Mouse (Mus musculus) CH12.LX (cell line): ENCODE measurements around the gene Slc2a10. TPM values are rescaled to one million over a fixed set of nuclear protein-coding genes. Genes with fewer than 3 reads are reported as not detected.

Experiments used
- DNase-seq: peaks from one replicate; pipeline ENCODE4 v3.0.0-alpha.2; 2013; ENCODE audit errors: extremely low read depth
- H3K27ac ChIP-seq: 2 replicates; pipeline ENCODE4 v1.5.1; 2012; ENCODE audit warnings: low read depth, mild to moderate bottlenecking, control low read depth, moderate library complexity; ENCODE audit not compliant: insufficient read depth
- H3K27me3 ChIP-seq: replicated peaks from 2 replicates; pipeline ENCODE3; 2012; ENCODE audit warnings: inconsistent platforms
- H3K36me3 ChIP-seq, 2 experiments: replicated peaks in 1 of 2; 2 replicates each; pipeline versions ENCODE3 to v1.6.1; 2012; ENCODE audit warnings: inconsistent platforms in 1 of 2, low read length in 1 of 2, mild to moderate bottlenecking in 1 of 2, mixed read lengths in 1 of 2, moderate library complexity in 1 of 2; ENCODE audit not compliant: control insufficient read depth in 1 of 2, insufficient read depth in 1 of 2
- H3K4me1 ChIP-seq, 2 experiments: 2 replicates each; pipeline ENCODE4 v1.6.1; 2012; ENCODE audit warnings: inconsistent platforms in 1 of 2, moderate library complexity in 1 of 2; ENCODE audit not compliant: insufficient read depth in 2 of 2, control insufficient read depth in 1 of 2
- H3K4me2 ChIP-seq: 2 replicates; pipeline ENCODE4 v1.6.1; 2012; ENCODE audit warnings: low read depth, mild to moderate bottlenecking, control low read depth; ENCODE audit not compliant: poor library complexity, insufficient read depth, severe bottlenecking
- H3K4me3 ChIP-seq, 3 experiments: fragments of 150-350 bp in 1 of 3; sonication (generic) in 1 of 3; replicated peaks in 1 of 3; 2 replicates each; pipeline versions ENCODE3 to v1.5.1; 2011 to 2012; ENCODE audit warnings: low read depth in 2 of 3, low read length in 2 of 3, mild to moderate bottlenecking in 2 of 3, moderate library complexity in 2 of 3, control low read depth in 1 of 3, improper control_type of control experiment in 1 of 3, inconsistent platforms in 1 of 3, mixed read lengths in 1 of 3; ENCODE audit not compliant: poor library complexity in 1 of 3
- H3K79me2 ChIP-seq: replicated peaks from 2 replicates; pipeline ENCODE4 v1.6.1; 2012; ENCODE audit warnings: mild to moderate bottlenecking, moderate library complexity; ENCODE audit not compliant: control insufficient read depth, poor library complexity, insufficient read depth, severe bottlenecking; ENCODE audit errors: extremely low read depth
- H3K9ac ChIP-seq: 2 replicates; pipeline ENCODE4 v1.6.1; 2012; ENCODE audit warnings: low read depth, mild to moderate bottlenecking, control low read depth, moderate library complexity; ENCODE audit not compliant: insufficient read depth
- H3K9me3 ChIP-seq: replicated peaks from 2 replicates; pipeline ENCODE3; 2012; ENCODE audit warnings: low read length, inconsistent platforms, mixed read lengths
- BHLHE40 ChIP-seq: IDR thresholded peaks from 2 replicates; pipeline ENCODE4 v1.6.1; 2011; ENCODE audit warnings: mild to moderate bottlenecking, low read depth, low read length, improper control_type of control experiment
- CHD1 ChIP-seq: IDR thresholded peaks from 2 replicates; pipeline ENCODE4 v1.6.1; 2012; ENCODE audit warnings: low read depth, low read length, improper control_type of control experiment, inconsistent platforms
- E2F4 ChIP-seq: IDR thresholded peaks from 2 replicates; pipeline ENCODE4 v1.6.1; 2011; ENCODE audit warnings: low read depth, low read length, improper control_type of control experiment; ENCODE audit not compliant: insufficient replicate concordance
- ELF1 ChIP-seq: IDR thresholded peaks from 2 replicates; pipeline ENCODE4 v1.6.1; 2014; ENCODE audit warnings: low read depth, mild to moderate bottlenecking, inconsistent platforms, low read length, improper control_type of control experiment
- GABPA ChIP-seq: IDR thresholded peaks from 2 replicates; pipeline ENCODE4 v1.6.1; 2012; ENCODE audit warnings: low read depth, low read length, improper control_type of control experiment, inconsistent platforms; ENCODE audit not compliant: insufficient replicate concordance
- IRF4 ChIP-seq: IDR thresholded peaks from 2 replicates; pipeline ENCODE4 v1.6.1; 2014; ENCODE audit warnings: low read depth, mild to moderate bottlenecking, inconsistent platforms, low read length, improper control_type of control experiment
- MAX ChIP-seq: IDR thresholded peaks from 2 replicates; pipeline ENCODE4 v1.6.1; 2011; ENCODE audit warnings: low read length, improper control_type of control experiment
- MAZ ChIP-seq: IDR thresholded peaks from 2 replicates; pipeline ENCODE4 v1.6.1; 2012; ENCODE audit warnings: low read depth, mild to moderate bottlenecking, inconsistent platforms, low read length, improper control_type of control experiment, moderate library complexity
- MEF2A ChIP-seq: IDR thresholded peaks from 2 replicates; pipeline ENCODE4 v1.6.1; 2014; ENCODE audit warnings: low read depth, mild to moderate bottlenecking, inconsistent platforms, low read length, improper control_type of control experiment, borderline replicate concordance
- MYC ChIP-seq: IDR thresholded peaks from 2 replicates; pipeline ENCODE4 v1.6.1; 2011; ENCODE audit warnings: low read depth, mild to moderate bottlenecking, improper control_type of control experiment, low read length
- NELFE ChIP-seq: IDR thresholded peaks from 2 replicates; pipeline ENCODE4 v1.6.1; 2011; ENCODE audit warnings: low read depth, low read length, improper control_type of control experiment
- NRF1 ChIP-seq: IDR thresholded peaks from 2 replicates; pipeline ENCODE4 v1.6.1; 2014; ENCODE audit warnings: low read depth, mild to moderate bottlenecking, inconsistent platforms, low read length, improper control_type of control experiment, moderate library complexity
- POLR2AphosphoS2 ChIP-seq: IDR thresholded peaks from 2 replicates; pipeline ENCODE4 v1.6.1; 2011; ENCODE audit warnings: low read depth, low read length, improper control_type of control experiment
- TBP ChIP-seq: conservative IDR thresholded peaks from 2 replicates; pipeline ENCODE4 v1.6.1; 2011; ENCODE audit warnings: low read depth, low read length, improper control_type of control experiment
- TCF12 ChIP-seq: IDR thresholded peaks from 2 replicates; pipeline ENCODE4 v1.6.1; 2014; ENCODE audit warnings: low read depth, mild to moderate bottlenecking, inconsistent platforms, low read length, improper control_type of control experiment
- UBTF ChIP-seq: IDR thresholded peaks from 2 replicates; pipeline ENCODE4 v1.6.1; 2012; ENCODE audit warnings: low read depth, mild to moderate bottlenecking, inconsistent platforms, low read length, improper control_type of control experiment, moderate library complexity
- dilution Hi-C: fragments of 300-500 bp; cut with MboI; formaldehyde crosslinking; loops from 2 replicates; pipeline ENCODE4 v1.14.3; 2020; ENCODE audit warnings: low sequenced_read_pairs; ENCODE audit not compliant: extremely low pct_unique_long_range_greater_than_20kb, extremely low pct_ligation_motif_present
- in situ Hi-C: fragments of 300-500 bp; cut with MboI; formaldehyde crosslinking; loops from 3 replicates; pipeline ENCODE4 v1.14.3; 2019; ENCODE audit warnings: low sequenced_read_pairs, low pct_ligation_motif_present, low pct_unique_long_range_greater_than_20kb, mixed read lengths
- polyA plus RNA-seq: library from polyadenylated mRNA; unstranded; fragments of >175 nt; gene quantifications from 2 replicates; pipeline ENCODE4 v1.2.1, GENCODE M21; 2012; ENCODE audit warnings: low read depth; ENCODE audit not compliant: insufficient read length
- total RNA-seq, 2 experiments: library from RNA; depleted of rRNA; stranded (reverse); fragments of 300-350 nt in 1 of 2; fragments of >200 nt in 1 of 2; gene quantifications; 2 replicates each; pipeline ENCODE4 v1.2.3; 2012 to 2014

Slc2a10 gene
- total and polyA plus RNA-seq, 3 experiments, result not detected

- H3K27me3 ChIP-seq, result peaks cover 94% of the 10 kb centered on the region
- H3K79me2 ChIP-seq, result no peaks in the 10 kb centered on the region
- H3K9ac ChIP-seq, result no peak overlapping the region
- no peak overlapping the region for H3K4me2 ChIP-seq
- peaks cover 6 to 7% of the 10 kb centered on the region in 2 experiments; a peak in 3 of 4 replicates for H3K4me1 ChIP-seq
- TF ChIP-seq IRF4 (no peak), BHLHE40 (no peak), NELFE (no peak), NRF1 (no peak), ELF1 (no peak), GABPA (no peak), POLR2AphosphoS2 (no peak), TCF12 (no peak), MAZ (no peak), CHD1 (no peak), TBP (no peak), MAX (no peak), UBTF (no peak), MYC (no peak), E2F4 (no peak), MEF2A (no peak)
- DNase-seq, result no peak
- in situ Hi-C loops (no loop called here), dilution Hi-C loops (no loop called here)
- H3K36me3 ChIP-seq, result no peaks in the 10 kb centered on the region
- no peak overlapping the region for H3K4me3 ChIP-seq
- no peak overlapping the region for H3K27ac ChIP-seq
- no peaks in the 10 kb centered on the region for H3K9me3 ChIP-seq
These were observed 45.4 kb upstream of the Slc2a10 start for GRCm38 (mm10) chr2:165458189-165458588.

GRCm38 (mm10) chr2:165459663-165460062 lies 43.9 kb upstream of the Slc2a10 start:
- in situ Hi-C loops, result no loop called here
- no peak overlapping the region for H3K4me2 ChIP-seq
- no peak overlapping the region for H3K27ac ChIP-seq
- TF ChIP-seq ELF1 (no peak), MEF2A (no peak)
- TF ChIP-seq, all 38 proteins: peak for 0
- Histone ChIP-seq H3K4me3 (no peak overlapping the region), H3K36me3 (no peaks in the 10 kb centered on the region), H3K79me2 (no peaks in the 10 kb centered on the region), H3K9ac (no peak overlapping the region), H3K4me1 (no peaks in the 10 kb centered on the region), H3K9me3 (no peaks in the 10 kb centered on the region), H3K27me3 (peaks cover 95% of the 10 kb centered on the region)
- DNase-seq, result no peak
- dilution Hi-C loops, result no loop called here
